Comparison of ENCODE assay signal across 17 mouse cellular contexts in the genomic region with DNA sequence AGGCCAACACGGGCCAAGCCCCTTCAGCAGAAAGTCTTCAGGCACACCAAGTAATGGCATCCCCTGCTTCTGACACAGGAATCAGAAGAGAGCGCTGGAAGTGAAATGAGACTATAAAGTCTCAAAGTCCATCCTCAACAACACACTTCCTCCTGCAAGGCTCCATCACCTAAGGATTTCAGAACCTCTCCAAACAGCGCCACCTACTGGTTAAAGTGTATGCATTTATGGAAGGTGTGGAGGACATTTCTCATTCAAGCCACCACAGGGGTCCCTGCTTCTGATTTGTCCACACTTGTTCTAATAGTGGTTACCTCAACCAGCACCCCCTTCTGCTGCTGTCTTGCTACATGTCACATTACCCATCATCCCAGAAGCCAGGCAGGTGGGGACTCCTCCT. TPM values are rescaled to one million over a fixed set of nuclear protein-coding genes. Genes with fewer than 3 reads are reported as not detected.
A peak's percentile ranks its signal among the peaks of the same experiment; 100 is the strongest.
DNase-seq lines count a peak whose midpoint lies in the region; ATAC-seq and TF ChIP-seq lines count a peak whose summit lies in the region.
"Had no signal": no experiment of that assay in that cellular context is flagged by ENCODE, and none has a peak within 500 bp of the region (broad histone marks: within the 10 kb centered on the region; RNA-seq: fewer than 3 reads in every experiment).

No protein-coding gene starts in this region.

- CTCF ChIA-PET in Patski (lab: Charles Lee), result interaction anchor here (1.0 to 1.6 kb wide), 4 partner anchors 11 to 26 kb away, joined by 3 to 7 read pairs (median 4); no protein-coding TSS in a partner anchor

- no peaks in the 10 kb centered on the region for H3K9me3 ChIP-seq in lung, postnatal 0 days (ENCODE audit: low read length)
- H3K9me3 ChIP-seq: heart, embryonic 13.5 days; neural tube, embryonic 15.5 days had no signal

- no peak for TF ChIP-seq EP300 in lung, postnatal 0 days (IDR thresholded peaks at IDR 0.05)

- DNase-seq in gastrocnemius, adult 2 months, result no peak
- DNase-seq in gastrocnemius, adult 18-20 months (ENCODE audit: low spot score), result no peak
- no peak for DNase-seq in lung, postnatal 0 days (ENCODE audit: low spot score)
- no peak for DNase-seq in lung, postnatal 4 days
- no peak for DNase-seq in Patski (ENCODE audit: low read depth, low spot score)
- peak; percentile 17 for DNase-seq in splenic B cell, adult 2 months (ENCODE audit: low read depth, low spot score)
- no peak for DNase-seq in thymus, postnatal 4 days
- DNase-seq in cerebellum, postnatal 4 days (ENCODE audit: low spot score in 2 of 2), result no peak
- DNase-seq: adrenal gland, postnatal 14 days; cerebellum, postnatal 14 days; gastrocnemius, postnatal 10 days; lung, postnatal 10 days; right cerebral cortex, postnatal 25 days had no signal

- ATAC-seq in lung, postnatal 0 days, result no peak
- no peak for ATAC-seq in Patski
- ATAC-seq: inflammation-experienced regulatory T-cells, adult 6 months; midbrain, embryonic 16.5 days had no signal

- POLR2A ChIA-PET in Patski (lab: Charles Lee), result no interaction called here

- intact Hi-C loops in gastrocnemius, adult 2 months (cut with DNase I), result no loop called here

- no peak overlapping the region for H3K27ac ChIP-seq in gastrocnemius, adult 2 months
- no peak overlapping the region for H3K27ac ChIP-seq in lung, postnatal 0 days (ENCODE audit: low read length)
- H3K27ac ChIP-seq: heart, embryonic 13.5 days; neural tube, embryonic 15.5 days had no signal

- no peaks in the 10 kb centered on the region for H3K36me3 ChIP-seq in lung, postnatal 0 days (ENCODE audit: insufficient read depth, low read length)
- H3K36me3 ChIP-seq in splenic B cell, adult 2 months (ENCODE audit: control insufficient read depth, insufficient read depth, low read length, poor library complexity, severe bottlenecking), result no peaks in the 10 kb centered on the region
- H3K36me3 ChIP-seq: heart, embryonic 13.5 days; neural tube, embryonic 15.5 days had no signal

- H3K4me2 ChIP-seq in lung, postnatal 0 days (replicated peaks; ENCODE audit: low read depth, low read length), result no peak overlapping the region
- H3K4me2 ChIP-seq: heart, embryonic 13.5 days; neural tube, embryonic 15.5 days had no signal

- peak; percentile 48 for TF ChIP-seq CTCF in gastrocnemius, adult 2 months (IDR thresholded peaks at IDR 0.05)
- peak; percentile 51 for TF ChIP-seq CTCF in lung, postnatal 0 days (IDR thresholded peaks at IDR 0.05)
- peak; percentile 65 for TF ChIP-seq CTCF in Patski (IDR thresholded peaks at IDR 0.05)

- H3K4me3 ChIP-seq in gastrocnemius, adult 2 months, result no peak overlapping the region
- H3K4me3 ChIP-seq in lung, postnatal 0 days (ENCODE audit: low read depth, low read length), result no peak overlapping the region
- H3K4me3 ChIP-seq: heart, embryonic 13.5 days; neural tube, embryonic 15.5 days had no signal

- no peaks in the 10 kb centered on the region for H3K4me1 ChIP-seq in lung, postnatal 0 days (ENCODE audit: insufficient read depth, low read depth, low read length)
- H3K4me1 ChIP-seq: neural tube, embryonic 15.5 days had no signal

- H3K9ac ChIP-seq in lung, postnatal 0 days (replicated peaks; ENCODE audit: low read depth), result no peak overlapping the region
- H3K9ac ChIP-seq: heart, embryonic 13.5 days; neural tube, embryonic 15.5 days had no signal

- H3K27me3 ChIP-seq in lung, postnatal 0 days (replicated peaks; ENCODE audit: insufficient read depth, low read length), result no peaks in the 10 kb centered on the region
- no peaks in the 10 kb centered on the region for H3K27me3 ChIP-seq in Patski
- H3K27me3 ChIP-seq in splenic B cell, adult 2 months (ENCODE audit: control insufficient read depth, insufficient read depth, low read length, poor library complexity, severe bottlenecking), result no peaks in the 10 kb centered on the region

- in situ Hi-C loops in Patski (cut with MboI; ENCODE audit: low pct_unique_long_range_greater_than_20kb), result no loop called here

- 56% methylated on average over 3 of the region's 3 CpGs for WGBS in lung, postnatal 0 days

RNA-seq across cellular contexts. Expression of gene Cpz, which starts 10.8 kb away (rescaled TPM):
- under 1 TPM; 0.13 to 0.89 TPM for total RNA-seq in gastrocnemius, adult 2 months (2021)
- total RNA-seq in gastrocnemius, adult 18-20 months (2021), result under 1 TPM in 1 of 2 experiments, not detected in 1; 0.12 TPM
- 3.4 and 4.1 TPM in 2 replicates for polyA plus RNA-seq in lung, postnatal 0 days (2015; fragmentation: Nextera tagmentation; extraction: Ambion mirVana)
- 0.12 TPM for polyA plus RNA-seq in Patski (2021)
- polyA plus RNA-seq: inflammation-experienced regulatory T-cells, adult 6 months had no signal

RNA-seq across cellular contexts. Expression of gene Trmt44, which starts 38.6 kb away (rescaled TPM):
- 1 to 10 TPM; 1.5 to 1.6 TPM for total RNA-seq in gastrocnemius, adult 2 months (2021)
- total RNA-seq in gastrocnemius, adult 18-20 months (2021), result 1 to 10 TPM; 1.7 TPM
- 3.4 and 4.4 TPM in 2 replicates for polyA plus RNA-seq in lung, postnatal 0 days (2015; fragmentation: Nextera tagmentation; extraction: Ambion mirVana)
- 6.1 TPM for polyA plus RNA-seq in Patski (2021)

RNA-seq across cellular contexts. Expression of gene Acox3, which starts 46.6 kb away (rescaled TPM):
- total RNA-seq in gastrocnemius, adult 2 months (2021), result 10 to 100 TPM; 15.4 to 18.0 TPM
- 10 to 100 TPM; 17.3 to 18.2 TPM for total RNA-seq in gastrocnemius, adult 18-20 months (2021)
- polyA plus RNA-seq in lung, postnatal 0 days (2015; fragmentation: Nextera tagmentation; extraction: Ambion mirVana), result 15.0 and 15.9 TPM in 2 replicates
- 44.7 TPM for polyA plus RNA-seq in Patski (2021)
